Mouse (Mus musculus): ENCODE measurements at regions not wholly inside any gene's neighbourhood (a gene's known extent, or its start where the extent isn't known, plus 50 kb on each side); places are given as distances from the start of the nearest gene placed in this dataset.
A peak's percentile ranks its signal among the peaks of the same experiment; 100 is the strongest.

DNA sequence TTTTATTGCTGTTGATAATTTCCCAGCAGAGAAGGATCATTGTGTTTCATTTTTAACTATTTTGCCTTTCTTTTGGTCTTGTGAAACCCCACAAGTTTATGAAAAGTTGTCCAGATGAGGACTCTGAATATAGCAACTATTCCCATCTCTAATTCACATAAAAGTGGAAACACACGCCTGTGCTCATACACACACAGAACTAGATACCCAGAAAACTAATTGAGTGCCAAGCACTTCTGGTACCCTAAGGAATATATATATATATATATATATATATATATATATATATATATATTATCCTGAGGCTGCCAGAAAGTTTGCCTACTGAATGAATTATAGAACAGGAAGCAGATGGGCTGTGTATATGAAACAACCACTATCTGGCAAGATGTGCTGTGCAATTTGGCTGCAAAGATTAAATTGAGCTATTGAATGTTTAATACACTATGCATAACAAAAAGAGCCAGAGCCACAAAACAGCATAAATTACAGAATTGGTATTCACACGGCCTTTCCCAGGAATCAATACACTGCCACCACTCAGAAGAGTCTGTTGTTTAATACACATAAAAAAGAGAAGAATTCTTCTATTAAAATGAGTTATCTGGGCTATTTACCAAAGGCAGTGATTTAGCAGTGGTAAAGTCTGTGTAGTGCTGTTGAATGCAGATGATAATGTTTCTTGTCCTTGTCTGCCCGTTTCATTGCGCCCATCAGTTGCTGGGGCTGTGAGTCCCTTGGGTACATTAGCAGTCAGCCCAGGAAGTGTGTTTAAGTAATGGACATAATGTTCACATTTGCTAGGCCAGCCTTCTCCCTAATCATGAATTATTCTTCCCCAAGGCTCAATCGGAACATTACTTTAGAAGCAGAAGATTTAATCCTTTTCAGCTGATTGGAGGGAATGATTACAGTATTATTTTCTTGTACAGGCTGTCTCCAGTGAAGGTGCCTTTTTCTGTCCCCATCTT lies 82.3 kb upstream of the Gm11232 start:
- H3K9ac ChIP-seq (ENCODE audit: low read depth, low read length): no peak overlapping the region
- ATAC-seq: peak; percentile 80
- no peak overlapping the region for H3K4me2 ChIP-seq (ENCODE audit: low read length)
- H3K36me3 ChIP-seq (ENCODE audit: control insufficient read depth, insufficient read depth, low read length): no peaks in the 10 kb centered on the region
- peak overlapping the region; percentile 28; the same call in 1 of the 2 replicates for H3K27ac ChIP-seq (ENCODE audit: low read length)
- peaks cover 10% of the 10 kb centered on the region; the same call in 1 of the 2 replicates for H3K4me1 ChIP-seq (ENCODE audit: control insufficient read depth, insufficient read depth, low read length)
- H3K9me3 ChIP-seq (replicated peaks; ENCODE audit: control insufficient read depth, low read length, poor library complexity, severe bottlenecking): no peaks in the 10 kb centered on the region
- 27% methylated on average over 5 of the region's 5 CpGs for WGBS
- no peak overlapping the region for H3K4me3 ChIP-seq (ENCODE audit: low read depth, low read length)
- no peaks in the 10 kb centered on the region for H3K27me3 ChIP-seq (ENCODE audit: control insufficient read depth, insufficient read depth, low read depth, low read length)

DNA sequence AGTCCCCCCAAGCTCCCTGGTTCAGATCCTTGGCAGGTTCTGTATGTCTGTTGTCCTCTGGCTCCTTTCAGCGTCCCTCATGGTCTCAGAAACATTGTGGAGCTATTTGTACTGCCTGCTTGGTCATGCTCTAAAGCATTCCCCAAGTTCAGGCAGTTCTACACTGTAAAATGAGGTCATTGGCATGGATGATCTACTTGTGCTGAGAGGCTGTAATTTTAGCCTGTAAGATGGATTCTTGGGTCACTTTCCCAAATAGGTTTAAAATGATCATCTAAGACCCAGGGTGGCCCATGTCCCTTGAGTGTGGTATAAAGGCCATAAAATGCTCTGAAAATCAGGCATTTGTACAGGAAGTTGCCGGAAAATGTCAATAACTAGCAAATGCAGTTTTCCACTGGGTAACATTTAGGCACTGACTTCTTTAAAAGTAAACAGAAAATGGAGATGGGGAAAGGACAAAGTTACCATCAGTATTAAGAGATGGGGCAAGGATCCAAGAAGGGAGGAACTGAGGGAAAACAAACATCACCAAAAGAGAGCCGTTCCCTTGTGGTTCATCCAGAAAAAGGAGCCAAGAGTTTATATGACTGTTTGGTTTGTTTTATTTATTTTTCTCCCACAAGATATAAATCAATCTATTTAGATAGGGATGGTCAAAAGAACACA lies 81.5 kb upstream of the Gm11232 start:
- H3K9ac ChIP-seq (ENCODE audit: low read depth, low read length): no peak overlapping the region
- 72% methylated on average over 3 of the region's 3 CpGs for WGBS
- H3K4me1 ChIP-seq (ENCODE audit: control insufficient read depth, insufficient read depth, low read length): peaks cover 10% of the 10 kb centered on the region; the same call in 1 of the 2 replicates
- H3K4me3 ChIP-seq (ENCODE audit: low read depth, low read length): no peak overlapping the region
- H3K36me3 ChIP-seq (ENCODE audit: control insufficient read depth, insufficient read depth, low read length): no peaks in the 10 kb centered on the region
- no peaks in the 10 kb centered on the region for H3K9me3 ChIP-seq (replicated peaks; ENCODE audit: control insufficient read depth, low read length, poor library complexity, severe bottlenecking)
- no peak for ATAC-seq
- H3K4me2 ChIP-seq (ENCODE audit: low read length): no peak overlapping the region
- H3K27ac ChIP-seq (ENCODE audit: low read length): no peak overlapping the region
- no peaks in the 10 kb centered on the region for H3K27me3 ChIP-seq (ENCODE audit: control insufficient read depth, insufficient read depth, low read depth, low read length)

DNA sequence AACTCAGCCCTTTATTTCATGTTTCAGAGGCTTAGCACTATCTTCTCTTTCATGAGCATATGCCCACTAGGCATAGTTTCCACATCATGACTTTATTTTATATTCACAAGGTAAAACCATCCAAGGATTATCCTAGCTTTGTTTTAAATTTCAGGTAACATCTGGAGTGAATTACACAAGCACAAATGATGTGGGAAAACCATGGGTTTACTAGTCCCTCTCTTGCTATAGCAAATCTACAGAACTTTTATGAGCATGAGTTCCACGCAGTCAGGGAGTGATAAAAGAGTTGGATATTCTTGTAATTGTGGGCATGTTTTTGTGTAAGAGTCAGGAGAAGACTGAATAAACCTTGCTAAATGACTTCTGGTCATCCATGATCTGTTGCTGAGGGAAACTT lies 78.0 kb upstream of the Gm11232 start:
- Histone ChIP-seq H3K9ac (ENCODE audit: low read depth, low read length) (no peak overlapping the region), H3K4me2 (ENCODE audit: low read length) (no peak overlapping the region), H3K27ac (ENCODE audit: low read length) (no peak overlapping the region), H3K9me3 (replicated peaks; ENCODE audit: control insufficient read depth, low read length, poor library complexity, severe bottlenecking) (no peaks in the 10 kb centered on the region), H3K4me3 (ENCODE audit: low read depth, low read length) (no peak overlapping the region), H3K4me1 (ENCODE audit: control insufficient read depth, insufficient read depth, low read length) (peaks cover 7% of the 10 kb centered on the region; the same call in 1 of the 2 replicates), H3K27me3 (ENCODE audit: control insufficient read depth, insufficient read depth, low read depth, low read length) (no peaks in the 10 kb centered on the region), H3K36me3 (ENCODE audit: control insufficient read depth, insufficient read depth, low read length) (no peaks in the 10 kb centered on the region)
- 88% methylated on average over 1 of the region's 1 CpGs for WGBS
- no peak for ATAC-seq

DNA sequence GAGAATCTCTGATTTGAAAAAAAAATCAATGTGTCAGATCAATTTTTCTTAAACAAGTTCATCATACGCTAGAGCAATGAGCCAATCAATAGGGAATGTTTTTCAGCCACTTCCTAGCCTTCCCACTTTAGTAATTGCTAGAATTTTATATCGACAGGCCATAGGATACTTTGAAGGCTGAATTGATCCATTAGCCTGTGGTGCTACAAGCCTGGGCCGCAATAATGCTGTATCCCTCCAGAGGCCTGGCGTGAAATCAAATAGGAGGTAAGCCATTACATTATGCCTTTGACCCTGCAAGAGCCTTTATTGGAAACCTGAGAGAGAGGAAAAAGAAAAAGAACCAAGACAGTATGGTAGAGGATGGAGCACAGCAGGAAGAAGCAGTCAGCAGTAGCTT lies 53.7 kb upstream of the Gm11232 start:
- Histone ChIP-seq H3K9me3 (replicated peaks; ENCODE audit: control insufficient read depth, low read length, poor library complexity, severe bottlenecking) (no peaks in the 10 kb centered on the region), H3K4me3 (ENCODE audit: low read depth, low read length) (no peak overlapping the region), H3K9ac (ENCODE audit: low read depth, low read length) (no peak overlapping the region), H3K4me2 (ENCODE audit: low read length) (no peak overlapping the region), H3K36me3 (ENCODE audit: control insufficient read depth, insufficient read depth, low read length) (no peaks in the 10 kb centered on the region), H3K4me1 (ENCODE audit: control insufficient read depth, insufficient read depth, low read length) (peaks cover 4% of the 10 kb centered on the region; the same call in 1 of the 2 replicates), H3K27ac (ENCODE audit: low read length) (no peak overlapping the region), H3K27me3 (ENCODE audit: control insufficient read depth, insufficient read depth, low read depth, low read length) (no peaks in the 10 kb centered on the region)
- peak; percentile 48; the same call in 1 of the 2 replicates for ATAC-seq
- whole genome bisulfite sequencing: 73% methylated on average over 4 of the region's 4 CpGs

DNA sequence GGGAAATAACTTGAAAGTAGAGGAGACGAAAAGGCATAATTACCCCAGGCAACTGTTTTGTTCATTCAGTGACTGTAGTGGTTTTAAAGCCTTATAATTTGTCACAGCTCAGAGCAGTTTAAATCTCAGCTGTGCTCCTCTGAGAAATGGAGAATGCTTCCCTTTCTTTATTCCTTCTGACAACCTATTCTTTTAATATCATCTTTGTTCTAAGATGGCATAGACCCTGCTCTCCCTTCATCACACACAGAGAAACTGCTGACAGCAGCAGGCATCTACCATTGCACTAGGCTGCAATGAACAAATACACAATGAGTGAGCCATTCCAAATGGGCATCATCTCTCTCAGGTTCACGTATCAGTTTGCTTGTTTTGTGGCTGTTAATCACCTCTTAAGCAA lies 50.5 kb upstream of the Gm11232 start:
- H3K36me3 ChIP-seq (ENCODE audit: control insufficient read depth, insufficient read depth, low read length): no peaks in the 10 kb centered on the region
- WGBS: 29% methylated on average over 2 of the region's 2 CpGs
- 0 out of 2 replicates have a peak overlapping the region, but pooled peaks have one; percentile 25 for H3K9ac ChIP-seq (ENCODE audit: low read depth, low read length)
- no peak overlapping the region for H3K27ac ChIP-seq (ENCODE audit: low read length)
- H3K4me1 ChIP-seq (ENCODE audit: control insufficient read depth, insufficient read depth, low read length): peaks cover 4% of the 10 kb centered on the region; the same call in 1 of the 2 replicates
- no peak overlapping the region for H3K4me3 ChIP-seq (ENCODE audit: low read depth, low read length)
- H3K4me2 ChIP-seq (ENCODE audit: low read length): no peak overlapping the region
- no peaks in the 10 kb centered on the region for H3K9me3 ChIP-seq (replicated peaks; ENCODE audit: control insufficient read depth, low read length, poor library complexity, severe bottlenecking)
- no peaks in the 10 kb centered on the region for H3K27me3 ChIP-seq (ENCODE audit: control insufficient read depth, insufficient read depth, low read depth, low read length)
- ATAC-seq: peak; percentile 81
